Mouse (Mus musculus) left cerebral cortex, postnatal 36 days (tissue): ENCODE measurements around the gene Prkaa2. TPM values are rescaled to one million over a fixed set of nuclear protein-coding genes. Genes with fewer than 3 reads are reported as not detected.

Source experiments
- DNase-seq, 2 experiments: peaks; one replicate each; pipeline ENCODE4 v3.0.0; 2021 to 2022; ENCODE audit warnings: low spot score in 2 of 2, mixed read lengths in 1 of 2
- intact Hi-C: fragments of 180-260 bp; cut with DNase I; formaldehyde crosslinking; loops from one replicate; pipeline ENCODE4 v1.15.1; 2025
- total RNA-seq, 2 experiments: library from RNA; stranded (reverse); gene quantifications; 2 replicates each; pipeline ENCODE4 v1.2.3; 2021

The Prkaa2 gene
- total RNA-seq, 2 experiments from 2014 or later = 33.3 to 33.4 TPM

DNA sequence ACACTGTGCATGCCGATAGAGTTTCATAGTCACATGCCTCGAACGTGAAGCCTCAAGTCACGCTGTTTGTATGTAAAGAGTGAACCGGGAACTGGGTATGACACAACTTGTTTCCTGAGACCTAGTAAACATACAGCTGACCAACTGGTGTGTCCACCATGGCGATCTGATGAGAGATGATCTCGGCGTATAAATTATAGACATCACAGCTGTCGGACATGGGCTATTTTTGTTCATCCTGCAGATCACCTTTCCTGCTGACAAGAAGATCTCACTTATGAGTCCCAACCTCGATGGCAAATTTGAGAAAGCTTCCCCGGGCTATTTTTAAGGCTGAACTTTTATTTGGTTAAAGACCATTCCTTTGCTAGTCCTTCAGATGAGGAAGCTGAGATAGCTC lies 2.1 kb upstream of the Prkaa2 start:
- DNase-seq = no peak
- intact Hi-C loops = no loop called here

DNA sequence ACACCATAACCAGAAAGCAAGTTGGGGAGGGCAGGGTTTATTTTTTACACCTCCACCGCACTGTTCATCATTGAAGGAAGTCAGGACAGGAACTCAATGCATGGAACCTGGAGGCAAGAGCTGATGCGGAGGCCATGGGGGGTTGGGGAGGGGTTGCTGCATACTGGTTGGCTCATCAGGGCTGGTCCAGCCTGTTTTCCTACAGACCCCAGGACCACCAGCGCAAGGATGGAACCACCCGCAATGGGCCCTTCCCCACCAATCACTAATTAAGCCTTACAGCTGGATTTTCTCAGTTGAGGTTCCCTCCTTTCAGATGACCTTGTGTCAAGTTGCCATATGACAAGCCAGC lies 970 bp upstream of the Prkaa2 start:
- DNase-seq = no peak
- intact Hi-C loops = no loop called here

DNA sequence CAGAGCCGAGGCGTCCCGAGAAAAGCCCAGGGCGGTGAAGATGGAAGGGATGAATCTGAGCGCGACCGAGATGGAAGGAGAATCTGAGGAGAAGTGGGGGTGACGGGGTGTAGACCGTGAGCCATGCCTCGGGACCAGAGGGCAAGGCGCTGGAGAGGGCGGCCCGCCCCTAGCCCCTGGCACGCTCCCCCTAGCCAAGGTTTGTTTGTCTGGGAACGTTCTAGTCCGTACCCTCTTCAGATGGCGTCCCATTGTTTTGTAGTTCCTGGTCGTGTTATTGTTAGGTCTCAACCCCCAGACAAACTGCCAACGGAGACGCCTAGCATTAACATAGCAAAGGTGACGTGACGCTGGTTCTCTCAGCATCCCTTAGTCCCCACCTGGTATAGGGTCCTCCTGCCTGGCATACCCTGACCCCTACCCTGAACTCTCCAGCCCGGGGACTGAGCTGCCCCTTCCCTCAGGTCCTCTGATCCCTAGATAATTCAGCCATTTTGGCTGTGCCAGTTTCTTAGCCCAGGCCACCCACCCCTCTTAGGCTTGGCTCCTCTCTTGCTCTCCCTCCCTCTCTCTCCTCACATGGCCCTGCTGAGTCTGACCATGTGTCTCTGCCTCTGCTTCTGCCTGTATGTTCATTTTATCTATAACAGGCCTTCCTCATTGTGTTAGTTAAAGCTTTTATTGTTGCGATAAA lies 447 bp upstream of the Prkaa2 start:
- intact Hi-C loops = loop anchor here (10.0 kb wide), 1 partner anchor 65 kb away; no protein-coding TSS in a partner anchor
- DNase-seq = peak; percentile 57 to 65

DNA sequence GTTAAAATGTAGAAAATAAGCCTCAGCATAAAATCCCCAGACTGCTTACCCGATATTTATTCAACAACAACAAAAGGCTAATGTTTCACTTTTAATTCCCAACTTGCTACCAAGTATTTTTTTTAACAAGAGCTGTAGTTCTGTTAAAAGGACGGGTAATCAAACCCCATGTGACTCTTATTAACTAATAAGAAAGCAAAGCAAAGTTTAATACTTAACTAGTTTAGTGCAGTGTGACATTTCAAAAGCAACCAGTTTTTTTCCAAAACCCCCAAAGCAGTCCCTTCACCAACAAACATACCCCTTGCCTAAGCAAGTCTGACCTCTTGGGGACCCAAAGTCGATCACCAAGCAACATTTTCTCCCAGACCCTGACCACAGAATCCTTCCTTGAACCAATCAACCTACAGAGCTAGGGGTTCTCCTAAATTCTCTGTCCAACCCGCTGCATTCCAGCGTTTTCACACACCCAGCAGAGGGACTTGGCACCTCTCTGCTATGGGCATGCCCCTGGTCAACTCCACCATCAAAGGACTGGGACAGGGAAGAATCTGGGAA lies 970 bp downstream of the Prkaa2 start:
- intact Hi-C loops = loop anchor here (10.0 kb wide), 1 partner anchor 64 kb away; no protein-coding TSS in a partner anchor
- DNase-seq = peak in 1 of 2 experiments; percentile 32

DNA sequence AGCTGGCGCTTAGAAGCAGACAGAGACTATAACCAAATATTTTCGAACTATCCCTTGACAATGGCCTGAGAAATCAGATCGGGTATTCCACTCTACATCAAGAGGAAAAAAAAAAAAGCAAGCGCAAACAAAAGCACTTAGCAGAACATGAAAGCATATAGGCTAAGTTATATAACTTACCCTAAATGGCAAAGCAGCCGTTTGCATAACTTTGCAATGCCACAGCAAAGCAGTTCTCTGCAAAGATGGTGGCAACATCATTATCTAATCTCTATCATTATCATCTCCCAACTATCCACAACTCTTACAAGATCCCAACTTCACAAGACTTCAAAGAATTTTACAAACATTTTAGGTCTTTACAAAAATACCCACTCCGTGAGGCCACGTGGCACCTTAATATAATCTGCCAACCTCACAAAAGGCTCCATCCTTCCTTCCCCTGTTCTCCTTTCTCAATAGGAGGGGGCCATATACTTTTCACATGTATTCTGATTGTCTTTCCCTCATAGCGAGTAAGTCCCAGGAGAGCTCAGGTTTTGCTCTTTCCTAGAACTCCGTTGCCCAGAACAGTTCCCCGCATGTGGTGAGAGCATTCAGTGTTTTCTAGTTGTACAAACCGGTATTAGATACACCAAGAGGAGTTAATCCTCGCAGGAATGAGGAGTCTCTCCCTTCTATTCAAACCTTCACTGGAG lies 1.6 kb downstream of the Prkaa2 start:
- DNase-seq = peak in 1 of 2 experiments; percentile 25
- intact Hi-C loops = loop anchor here (10.0 kb wide), 1 partner anchor 63 kb away; no protein-coding TSS in a partner anchor

DNA sequence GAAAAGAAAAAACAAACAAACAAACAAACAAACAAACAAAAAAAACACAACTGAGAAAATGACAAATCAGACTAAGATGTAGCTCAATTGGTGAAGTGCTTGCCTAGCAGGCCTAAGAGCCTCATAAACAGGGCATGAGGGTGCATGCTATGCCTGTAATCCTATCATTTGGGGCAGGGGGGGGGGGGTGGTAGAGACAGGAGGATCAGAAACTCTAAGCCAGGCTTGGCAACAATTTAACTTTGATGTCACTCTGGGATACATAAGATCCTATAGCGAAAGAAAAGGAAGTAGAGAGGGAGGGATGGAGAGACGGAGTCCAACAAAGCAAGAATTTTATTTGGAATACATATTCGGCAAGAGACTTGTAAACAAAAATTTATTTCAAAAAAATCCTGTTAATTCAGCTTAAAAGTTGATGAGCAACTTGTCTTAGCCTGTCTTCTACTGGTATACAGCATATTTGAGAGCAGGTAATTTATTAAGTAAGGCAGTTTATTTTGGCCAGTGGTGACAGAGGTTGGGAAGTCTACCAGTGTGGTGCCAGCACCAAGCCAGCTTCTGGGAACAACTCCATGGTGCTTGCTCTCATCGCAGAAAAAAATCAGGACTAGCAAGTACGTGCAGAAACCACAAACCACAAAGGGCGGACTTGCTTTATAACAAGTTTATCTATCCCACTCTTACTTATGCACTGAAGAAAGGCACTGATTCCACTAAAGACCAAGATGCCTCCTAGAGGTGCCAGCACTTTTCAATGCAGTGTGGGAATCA lies 5.4 kb downstream of the Prkaa2 start:
- DNase-seq = no peak
- intact Hi-C loops = loop anchor here (10.0 kb wide), 1 partner anchor 59 kb away; no protein-coding TSS in a partner anchor

DNA sequence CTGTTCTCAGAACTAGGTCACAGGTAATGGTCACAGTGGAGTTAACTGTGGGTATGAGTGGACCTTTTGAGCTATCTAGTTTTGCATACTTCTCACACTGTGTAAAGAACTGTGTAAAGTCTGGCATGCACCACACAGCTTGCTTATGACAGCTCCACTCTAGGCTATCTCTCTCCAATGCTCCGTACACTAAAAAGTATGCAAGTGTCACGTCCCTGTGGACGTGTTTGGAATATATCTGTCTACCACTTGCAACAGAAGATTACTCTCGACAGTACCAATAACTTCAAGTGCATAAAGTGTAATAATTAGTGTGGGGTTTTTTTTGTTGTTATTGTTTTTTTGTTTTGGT lies 8.4 kb downstream of the Prkaa2 start:
- no peak for DNase-seq
- intact Hi-C loops = loop anchor here (10.0 kb wide), 1 partner anchor 57 kb away; no protein-coding TSS in a partner anchor

DNA sequence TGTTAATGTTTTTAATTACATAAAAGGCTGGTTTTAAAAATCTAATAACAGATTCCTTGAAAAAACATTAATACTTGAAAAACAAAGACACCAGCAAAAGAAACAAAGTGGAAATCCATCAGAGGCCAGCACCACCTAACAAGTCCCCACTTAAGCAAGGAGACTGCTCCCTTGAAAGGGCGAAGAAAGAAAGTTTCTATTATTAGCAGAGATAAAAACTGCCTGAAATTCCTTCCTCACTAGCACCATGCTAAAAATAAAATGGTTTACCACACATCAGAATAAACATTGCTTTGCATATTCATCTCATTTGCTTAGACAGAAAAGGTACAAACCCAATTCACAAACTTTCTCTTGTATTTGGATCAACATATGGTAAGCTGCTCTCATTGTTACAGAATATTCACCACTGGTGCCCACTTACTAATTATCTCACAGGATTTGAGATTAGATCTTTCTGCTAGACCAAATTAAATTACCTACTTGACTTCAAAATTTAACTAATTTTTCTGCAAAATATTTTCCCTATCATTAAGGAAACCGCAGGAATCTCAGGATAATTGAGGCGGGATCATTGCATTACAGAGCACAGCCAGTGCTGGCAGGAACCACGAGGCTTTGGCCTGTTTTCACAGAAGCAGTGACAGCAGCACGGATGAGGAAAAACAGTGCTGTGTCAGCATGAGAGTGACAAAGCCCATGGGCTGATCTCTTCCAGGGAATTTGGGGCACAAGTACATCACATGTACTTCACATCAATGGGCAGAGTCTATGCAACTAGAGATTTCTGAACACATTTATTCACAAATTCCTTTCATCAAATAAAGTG lies 9.0 kb downstream of the Prkaa2 start:
- no peak for DNase-seq
- intact Hi-C loops = loop anchor here (10.0 kb wide), 1 partner anchor 56 kb away; no protein-coding TSS in a partner anchor

DNA sequence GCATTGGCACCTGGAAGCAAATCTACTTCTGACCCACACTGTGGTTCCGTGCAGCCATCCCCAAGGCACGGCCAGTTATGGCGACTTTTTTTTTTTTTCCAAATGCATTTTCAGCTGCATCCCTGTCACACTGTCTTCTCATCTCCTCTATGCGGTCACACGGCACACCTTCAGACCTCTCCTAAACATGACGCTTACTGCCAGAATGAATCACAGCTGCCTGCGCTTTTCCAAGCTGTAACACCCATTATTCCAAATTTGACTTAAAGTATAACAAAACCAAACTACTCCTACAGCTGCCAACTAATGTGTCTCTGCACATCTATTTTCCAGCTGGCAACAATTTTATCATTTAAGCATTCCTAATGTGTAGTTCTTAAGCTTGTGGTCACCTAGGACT lies 11.0 kb downstream of the Prkaa2 start:
- intact Hi-C loops = no loop called here
- DNase-seq = no peak

DNA sequence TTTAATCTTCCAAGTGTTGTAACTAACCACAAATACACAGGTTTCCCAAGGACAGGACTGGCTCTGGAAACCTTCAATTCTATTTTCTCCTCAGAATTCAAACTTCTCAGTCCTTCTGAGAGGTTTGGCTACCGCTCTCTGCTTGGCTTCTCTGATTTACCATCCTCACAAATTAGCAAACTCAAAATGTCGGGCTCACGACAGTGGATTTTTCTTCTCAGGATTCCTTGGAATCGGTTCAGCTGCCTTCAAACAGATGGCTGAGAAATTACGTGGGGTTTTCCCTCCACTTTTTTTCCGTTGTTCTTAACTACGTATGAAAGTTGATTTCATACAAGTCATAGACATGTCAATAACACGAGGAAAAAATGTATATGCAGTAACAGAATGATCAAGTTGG lies 11.5 kb downstream of the Prkaa2 start:
- DNase-seq = no peak
- intact Hi-C loops = no loop called here

DNA sequence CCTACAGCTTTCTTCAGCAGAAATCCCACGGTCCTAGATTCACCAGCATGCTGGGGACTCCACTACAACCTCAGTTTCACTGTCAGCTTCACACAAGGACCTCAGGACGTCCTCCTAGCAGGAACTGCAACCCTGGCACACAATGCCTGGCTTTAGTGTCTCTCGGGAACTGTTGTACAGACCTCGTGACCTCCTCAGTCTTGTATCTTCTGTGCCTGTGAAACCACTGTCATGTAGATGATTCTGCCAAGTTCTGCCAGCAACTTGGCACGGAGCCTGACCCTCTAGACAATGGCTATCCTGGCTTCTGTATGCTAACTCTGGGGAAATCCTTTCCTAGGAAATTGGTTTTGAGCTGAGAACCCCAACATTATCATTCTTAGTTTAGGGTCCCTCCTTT lies 14.4 kb downstream of the Prkaa2 start:
- DNase-seq = no peak

DNA sequence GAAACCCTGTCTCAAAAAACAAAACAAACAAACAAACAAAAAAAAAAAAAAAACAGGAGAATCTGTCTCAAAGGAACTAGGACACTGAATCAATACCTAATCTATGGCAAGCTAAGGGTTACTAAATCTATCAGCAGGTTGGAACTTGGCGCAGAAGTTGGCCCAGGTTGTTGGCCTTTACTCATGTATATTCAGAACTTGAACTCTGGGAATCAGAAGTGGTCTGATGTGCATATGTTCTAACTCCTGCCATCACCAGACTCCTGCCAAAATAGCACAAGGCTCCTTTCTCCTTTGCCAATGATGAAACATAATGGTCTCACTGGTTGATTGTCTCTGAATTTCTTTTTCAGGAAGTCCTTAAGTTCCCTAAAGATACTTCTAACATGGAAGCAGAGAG lies 15.7 kb downstream of the Prkaa2 start:
- intact Hi-C loops = no loop called here
- no peak for DNase-seq

More for the DNA sequence above, 14.4 kb downstream of the Prkaa2 start:
- intact Hi-C loops = no loop called here

DNA sequence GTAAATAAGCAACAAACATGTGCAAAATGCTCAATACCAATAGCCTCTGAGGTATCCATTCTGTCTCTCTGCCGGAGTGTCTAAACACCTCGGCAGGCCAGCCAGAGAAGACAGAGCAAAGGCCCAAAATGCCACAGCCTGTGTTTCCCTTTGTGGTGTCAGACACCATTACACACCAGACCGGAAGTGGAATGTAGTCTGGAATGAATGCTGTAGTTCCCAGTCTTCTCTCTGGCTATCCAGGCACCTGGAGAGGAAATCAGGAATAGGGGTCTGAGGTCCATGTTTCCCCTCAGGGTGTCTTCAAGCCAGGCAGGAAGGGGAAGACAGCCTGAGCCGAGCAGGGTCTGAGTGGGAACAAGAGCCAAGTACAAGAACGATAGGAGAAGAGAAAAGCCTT lies 19.3 kb downstream of the Prkaa2 start:
- intact Hi-C loops = no loop called here
- DNase-seq = no peak

DNA sequence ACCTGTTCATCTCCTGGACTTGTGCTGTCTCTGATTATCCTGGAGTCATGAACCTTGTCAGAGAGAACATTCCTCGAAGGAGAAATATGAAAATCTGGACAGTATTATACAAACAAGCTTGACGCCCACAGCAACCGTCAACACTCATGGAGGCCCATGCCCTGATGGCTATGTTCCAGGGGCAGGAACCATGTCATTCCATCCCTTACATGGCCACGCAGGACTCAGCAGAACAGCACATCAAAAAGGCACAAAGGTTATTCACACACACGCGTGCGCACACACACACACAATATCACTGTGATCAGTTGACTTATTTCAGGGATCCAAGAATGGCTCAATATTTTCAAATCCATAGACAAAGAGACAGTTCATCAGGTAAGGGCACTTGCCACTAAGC lies 20.3 kb downstream of the Prkaa2 start:
- no peak for DNase-seq
- intact Hi-C loops = no loop called here

DNA sequence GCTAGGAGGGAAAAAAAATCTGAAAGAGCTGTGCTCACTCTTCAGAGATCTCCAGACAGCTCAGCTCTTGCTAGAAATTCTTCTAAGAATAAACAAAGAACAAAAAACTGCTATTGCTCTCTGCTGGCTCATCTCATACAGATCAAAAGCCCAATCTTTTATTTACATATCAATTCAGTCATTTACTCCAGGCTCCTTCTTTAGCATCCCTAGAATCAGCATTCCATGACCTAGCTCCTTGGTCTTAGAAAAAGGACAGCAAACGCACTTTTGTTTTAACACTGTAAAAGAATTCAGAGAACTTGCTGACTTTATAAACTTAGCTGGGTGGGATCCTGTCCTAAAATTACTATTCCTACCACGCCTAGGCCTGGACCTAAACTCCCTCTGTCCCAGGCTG lies 21.0 kb downstream of the Prkaa2 start:
- intact Hi-C loops = no loop called here

DNA sequence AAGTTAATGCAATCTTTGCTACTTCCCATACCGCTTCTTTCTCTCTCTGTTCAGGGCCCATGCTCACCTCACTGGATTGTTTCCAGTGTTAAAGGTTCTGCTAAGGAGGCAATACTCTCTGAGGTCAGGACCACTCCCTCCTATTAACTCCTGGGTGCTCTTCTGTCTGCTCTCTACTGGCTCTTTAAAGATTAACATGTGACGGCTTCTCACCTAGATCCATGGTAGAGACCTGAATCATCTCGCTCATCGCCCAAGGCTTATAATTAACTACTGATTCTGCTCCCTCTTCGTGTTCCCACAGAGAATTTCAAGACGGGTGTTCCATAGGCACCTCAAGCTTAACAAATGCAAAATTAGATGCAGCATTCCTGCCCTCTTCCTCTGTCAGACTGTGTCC lies 33.5 kb downstream of the Prkaa2 start:
- no peak for DNase-seq
- intact Hi-C loops = no loop called here

More for the DNA sequence above, 21.0 kb downstream of the Prkaa2 start:
- DNase-seq = no peak

DNA sequence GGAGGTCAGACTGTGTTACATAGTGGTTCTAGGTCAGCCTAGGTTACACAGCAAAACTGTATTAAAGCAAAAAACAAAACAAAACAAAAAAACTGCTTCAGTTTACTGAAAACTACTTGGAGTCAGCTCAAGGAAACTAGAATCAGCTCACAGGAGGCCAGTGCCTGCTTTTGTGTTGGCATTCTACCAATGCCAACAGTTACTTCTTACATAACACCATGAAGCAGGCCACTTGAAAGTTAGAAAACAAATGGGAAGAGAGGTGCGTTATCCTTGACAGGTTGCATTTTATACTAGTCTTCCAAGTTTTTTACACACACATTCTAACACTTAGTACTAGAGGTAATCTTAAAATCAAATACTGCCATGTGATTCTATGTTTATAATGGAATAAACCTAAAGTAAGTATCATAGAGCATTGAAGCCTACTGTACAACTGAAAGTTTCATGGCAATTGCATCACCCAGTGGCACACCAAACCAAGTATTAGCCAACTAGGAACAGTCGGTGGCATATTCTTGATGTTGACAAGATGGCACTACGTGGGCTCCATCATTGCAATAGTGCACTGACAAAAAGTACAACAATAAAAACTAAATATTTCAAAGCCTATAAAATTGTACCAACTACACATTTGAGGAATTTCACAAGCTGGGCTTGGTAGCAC lies 37.8 kb downstream of the Prkaa2 start:
- intact Hi-C loops = no loop called here
- DNase-seq = no peak

DNA sequence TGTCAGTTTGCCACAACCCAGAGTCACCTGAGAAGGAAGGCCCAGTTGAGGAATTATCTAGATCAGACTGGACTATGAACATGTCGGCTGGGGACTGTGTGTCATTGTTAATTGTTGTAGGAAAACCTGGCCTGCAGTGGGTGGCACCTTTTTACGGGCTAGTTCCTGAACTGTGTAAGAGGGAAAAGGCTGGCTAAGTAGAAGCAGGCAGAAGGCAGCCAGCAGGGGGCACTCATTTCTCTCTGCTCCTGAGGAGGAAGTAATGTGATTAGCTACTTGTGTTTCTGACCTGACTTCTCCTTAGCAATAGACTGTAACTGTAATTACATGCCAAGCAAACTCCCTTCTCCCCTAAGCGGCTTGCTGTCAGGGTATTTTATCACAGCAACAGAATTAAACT lies 38.7 kb downstream of the Prkaa2 start:
- intact Hi-C loops = no loop called here
- peak in 1 of 2 experiments; percentile 63 for DNase-seq

DNA sequence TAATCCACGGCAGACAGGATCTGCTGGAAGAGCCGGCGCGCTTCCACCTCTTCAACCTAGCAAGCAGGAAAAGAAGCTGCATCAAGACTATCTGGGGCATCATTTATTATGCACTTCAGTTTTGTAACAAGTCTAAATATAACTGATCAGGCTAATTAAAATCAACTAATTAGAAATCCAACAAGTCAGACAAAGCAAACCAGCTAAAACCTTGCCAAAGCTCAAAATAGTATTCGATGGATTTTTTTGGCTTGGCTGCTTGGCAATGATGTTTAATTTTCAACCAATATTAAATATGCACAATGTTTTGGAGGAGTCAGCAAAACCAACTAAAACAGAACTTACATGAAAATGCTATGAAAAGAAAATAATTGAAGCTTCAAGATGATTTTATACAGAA lies 58.4 kb downstream of the Prkaa2 start:
- intact Hi-C loops = no loop called here
- no peak for DNase-seq
